Mouse (Mus musculus) bone marrow macrophage, adult 2 months (primary cell): ENCODE results near the gene Xdh.
"Not testable (repeated sequence)": the region's sequence is repeated elsewhere in the genome, so short reads cannot be mapped to it uniquely, and the experiment has no call there.

Source experiments
- CTCF ChIP-seq: IDR thresholded peaks from 2 replicates; pipeline ENCODE4 v1.5.1; 2012; ENCODE audit warnings: low read depth, mild to moderate bottlenecking, low read length, moderate library complexity
- POLR2A ChIP-seq: IDR thresholded peaks from 2 replicates; pipeline ENCODE4 v1.6.1; 2012; ENCODE audit warnings: mild to moderate bottlenecking, low read depth, low read length, borderline replicate concordance

GRCm38 (mm10) chr17:73839876-73840275 lies 110.1 kb downstream of the Xdh start:
- not testable (repeated sequence) for TF ChIP-seq CTCF, POLR2A
